Mouse (Mus musculus) megakaryocyte, embryonic 14.5 days (primary cell): ENCODE results near the gene Ube2d2b. TPM values are rescaled to one million over a fixed set of nuclear protein-coding genes. Genes with fewer than 3 reads are reported as not detected.

Experiments used
- H3K27me3 ChIP-seq: replicated peaks from 2 replicates; pipeline ENCODE3; 2012; ENCODE audit warnings: inconsistent platforms
- H3K36me3 ChIP-seq: replicated peaks from 2 replicates; pipeline ENCODE3; 2012; ENCODE audit warnings: low read length, inconsistent platforms, mixed read lengths
- H3K4me1 ChIP-seq: 2 replicates; pipeline ENCODE4 v1.6.1; 2012; ENCODE audit warnings: inconsistent platforms
- H3K4me3 ChIP-seq: replicated peaks from 2 replicates; pipeline ENCODE3; 2012; ENCODE audit warnings: moderate library complexity, mild to moderate bottlenecking, inconsistent platforms
- H3K9me3 ChIP-seq: 2 replicates; pipeline ENCODE4 v1.6.1; 2012; ENCODE audit warnings: inconsistent platforms
- FLI1 ChIP-seq: IDR thresholded peaks from 2 replicates; pipeline ENCODE4 v1.6.1; 2012; ENCODE audit warnings: low read length, inconsistent platforms, mixed read lengths
- GATA1 ChIP-seq: IDR thresholded peaks from 3 replicates; pipeline ENCODE4 v1.6.1; 2012; ENCODE audit warnings: mixed read lengths, low read length, inconsistent platforms, borderline replicate concordance
- polyA plus RNA-seq: library from polyadenylated mRNA; stranded (reverse); fragments of >175 nt; gene quantifications from 2 replicates; pipeline ENCODE4 v1.2.3, GENCODE M21; 2012; ENCODE audit warnings: low replicate concordance; ENCODE audit not compliant: insufficient read depth

The Ube2d2b gene
- not detected in 2 replicates for polyA plus RNA-seq

DNA sequence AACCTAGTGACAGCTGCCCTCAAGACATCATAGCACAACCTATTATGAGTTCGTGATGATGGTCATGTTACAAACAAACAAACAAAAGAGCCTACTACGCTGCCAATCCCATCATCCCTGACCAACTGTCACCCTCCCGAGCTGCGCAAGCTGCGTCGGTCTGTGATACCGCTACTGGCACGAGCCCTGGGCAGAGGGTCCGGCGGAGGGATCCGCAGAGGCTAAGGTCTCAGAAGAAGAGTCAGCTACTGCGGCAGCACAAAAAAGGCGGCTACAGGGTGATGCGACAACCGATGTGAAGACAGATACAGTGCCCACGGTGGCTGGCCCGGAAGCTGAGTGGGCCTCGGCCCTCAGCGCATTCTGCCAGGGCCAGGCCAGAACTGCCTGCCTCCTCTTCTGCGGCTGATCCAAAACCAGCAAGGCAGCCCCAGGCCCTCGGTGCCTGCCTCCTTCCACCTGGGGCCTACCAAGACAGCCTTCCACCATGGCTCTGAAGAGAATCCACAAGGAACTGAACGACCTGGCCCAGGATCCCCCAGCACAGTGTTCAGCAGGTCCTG, at the start of gene Ube2d2b:
Gene Ube2d2b (plus strand): TSS at position 102 of the 563 bp plus-strand sequence.
- no peak within 1 kb of the TSS for H3K4me3 ChIP-seq
- peaks cover 6% of the 10 kb centered on the region for H3K9me3 ChIP-seq
- TF ChIP-seq GATA1 = no peak
- no peak for TF ChIP-seq FLI1
- H3K27me3 ChIP-seq = peaks cover 3% of the 10 kb centered on the region
- H3K4me1 ChIP-seq = no peaks in the 10 kb centered on the region
- H3K36me3 ChIP-seq = peaks cover 3% of the 10 kb centered on the region

- peaks cover 22% of the 10 kb centered on the region for H3K27me3 ChIP-seq
- no peaks in the 10 kb centered on the region for H3K36me3 ChIP-seq
- no peaks in the 10 kb centered on the region for H3K4me1 ChIP-seq
- no peaks in the 10 kb centered on the region for H3K9me3 ChIP-seq
- no peak for TF ChIP-seq GATA1
- TF ChIP-seq FLI1 = no peak
- no peak overlapping the region for H3K4me3 ChIP-seq
These were observed 47.5 kb upstream of the Ube2d2b start for GRCm38 (mm10) chr5:107782360-107782759.

- no peaks in the 10 kb centered on the region for H3K4me1 ChIP-seq
- H3K27me3 ChIP-seq = peaks cover 9% of the 10 kb centered on the region
- no peak overlapping the region for H3K4me3 ChIP-seq
- no peaks in the 10 kb centered on the region for H3K9me3 ChIP-seq
- H3K36me3 ChIP-seq = no peaks in the 10 kb centered on the region
- TF ChIP-seq FLI1 (no peak), GATA1 (no peak)
These were observed 42.0 kb upstream of the Ube2d2b start for GRCm38 (mm10) chr5:107787682-107788443.

DNA sequence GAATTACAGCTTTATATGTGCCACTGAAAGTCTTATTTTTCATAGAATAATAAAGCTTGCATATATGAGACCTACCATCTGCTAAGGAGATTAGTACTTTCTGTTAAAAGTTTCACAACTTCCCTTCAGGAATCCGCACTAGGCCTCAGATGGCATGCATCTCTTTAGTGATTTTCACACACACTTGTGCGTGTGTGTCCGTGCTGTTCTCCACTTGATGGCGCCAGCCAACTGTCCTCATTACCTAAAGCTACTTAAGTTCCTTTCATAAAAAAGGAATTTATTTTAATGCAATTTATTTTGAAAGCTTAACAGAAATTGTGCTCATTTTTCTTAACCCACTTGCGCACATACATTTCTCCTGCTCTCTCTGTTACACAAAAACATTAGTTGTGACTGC, 40.4 kb upstream of the Ube2d2b start:
- peaks cover 7% of the 10 kb centered on the region for H3K27me3 ChIP-seq
- H3K36me3 ChIP-seq = no peaks in the 10 kb centered on the region
- H3K4me1 ChIP-seq = no peaks in the 10 kb centered on the region
- no peak overlapping the region for H3K4me3 ChIP-seq
- no peak for TF ChIP-seq FLI1
- TF ChIP-seq GATA1 = no peak
- H3K9me3 ChIP-seq = no peaks in the 10 kb centered on the region

GRCm38 (mm10) chr5:107791966-107792365, 37.9 kb upstream of the Ube2d2b start:
- Histone ChIP-seq H3K36me3 (no peaks in the 10 kb centered on the region), H3K27me3 (peaks cover 2% of the 10 kb centered on the region), H3K9me3 (no peaks in the 10 kb centered on the region), H3K4me3 (no peak overlapping the region), H3K4me1 (no peaks in the 10 kb centered on the region)
- no peak for TF ChIP-seq FLI1
- no peak for TF ChIP-seq GATA1

GRCm38 (mm10) chr5:107792516-107792915, 37.4 kb upstream of the Ube2d2b start:
- no peaks in the 10 kb centered on the region for H3K36me3 ChIP-seq

GRCm38 (mm10) chr5:107793258-107793657, 36.6 kb upstream of the Ube2d2b start:
- Histone ChIP-seq H3K27me3 (peaks cover 3% of the 10 kb centered on the region), H3K4me3 (no peak overlapping the region), H3K36me3 (no peaks in the 10 kb centered on the region), H3K4me1 (no peaks in the 10 kb centered on the region), H3K9me3 (no peaks in the 10 kb centered on the region)
- TF ChIP-seq GATA1 = no peak
- no peak for TF ChIP-seq FLI1

More at GRCm38 (mm10) chr5:107792516-107792915, 37.4 kb upstream of the Ube2d2b start:
- H3K9me3 ChIP-seq = no peaks in the 10 kb centered on the region
- TF ChIP-seq FLI1 (no peak), GATA1 (no peak)
- H3K27me3 ChIP-seq = peaks cover 3% of the 10 kb centered on the region
- H3K4me1 ChIP-seq = no peaks in the 10 kb centered on the region
- H3K4me3 ChIP-seq = no peak overlapping the region

DNA sequence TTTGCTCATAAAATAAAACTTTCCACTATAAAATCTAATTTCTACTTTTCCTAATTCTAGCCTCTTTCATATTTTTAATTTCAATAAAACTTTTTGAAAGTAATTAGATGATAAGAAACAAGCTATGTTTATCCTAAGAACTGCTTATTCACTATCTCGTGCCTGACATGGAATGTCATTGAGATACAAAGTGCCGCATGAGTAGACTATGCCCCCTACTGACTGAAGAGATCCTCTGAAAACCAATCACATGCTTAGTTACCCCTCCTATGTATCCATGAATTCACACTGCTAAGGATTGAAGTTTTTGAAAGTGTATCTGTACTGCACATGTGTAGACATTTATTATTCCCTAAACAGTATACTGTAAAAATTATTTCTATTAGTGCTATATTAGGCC, 36.0 kb upstream of the Ube2d2b start:
- Histone ChIP-seq H3K36me3 (no peaks in the 10 kb centered on the region), H3K9me3 (no peaks in the 10 kb centered on the region), H3K27me3 (peaks cover 6% of the 10 kb centered on the region), H3K4me1 (no peaks in the 10 kb centered on the region), H3K4me3 (no peak overlapping the region)
- TF ChIP-seq GATA1 = no peak
- no peak for TF ChIP-seq FLI1

DNA sequence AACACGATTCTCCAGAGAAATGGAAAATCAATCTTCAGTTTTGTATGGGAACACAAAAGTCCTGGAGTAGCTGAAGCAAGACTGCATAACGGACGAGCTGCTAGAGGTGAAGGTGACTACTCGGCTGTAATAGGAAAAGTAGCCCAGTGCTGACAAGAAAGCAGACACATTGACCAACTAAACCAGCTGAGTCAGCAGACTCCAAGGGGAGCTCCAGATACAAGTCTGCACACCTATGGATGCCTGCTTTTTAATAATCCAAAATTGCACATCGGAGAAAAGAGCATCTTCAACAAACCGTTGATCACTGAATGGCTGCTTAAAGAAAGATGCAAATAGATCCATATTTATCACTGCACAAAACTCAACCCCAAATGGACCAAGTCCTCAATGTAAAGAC, 31.6 kb upstream of the Ube2d2b start:
- Histone ChIP-seq H3K36me3 (no peaks in the 10 kb centered on the region), H3K4me1 (peaks cover 3% of the 10 kb centered on the region; the same call in 1 of the 2 replicates), H3K9me3 (no peaks in the 10 kb centered on the region; the same call in 1 of the 2 replicates), H3K4me3 (no peak overlapping the region), H3K27me3 (peaks cover 6% of the 10 kb centered on the region)
- TF ChIP-seq GATA1 = no peak
- no peak for TF ChIP-seq FLI1

GRCm38 (mm10) chr5:107801234-107801633, 28.7 kb upstream of the Ube2d2b start:
- TF ChIP-seq GATA1 = no peak
- no peak for TF ChIP-seq FLI1
- H3K4me3 ChIP-seq = no peak overlapping the region
- H3K4me1 ChIP-seq = peaks cover 3% of the 10 kb centered on the region; the same call in 1 of the 2 replicates
- H3K9me3 ChIP-seq = no peaks in the 10 kb centered on the region; the same call in 1 of the 2 replicates
- H3K27me3 ChIP-seq = peaks cover 6% of the 10 kb centered on the region
- H3K36me3 ChIP-seq = no peaks in the 10 kb centered on the region
